Mouse (Mus musculus) v-Abl transformed pro-B cells (cell line): ENCODE results near the gene Gbp2b.

Experiments used
- in situ Hi-C, 2 experiments: fragments of 400-800 bp; cut with MboI; formaldehyde crosslinking; loops; one replicate each; pipeline ENCODE4 v1.15.1; 2025; ENCODE audit not compliant: unreplicated experiment in 2 of 2

Gbp2b gene

DNA sequence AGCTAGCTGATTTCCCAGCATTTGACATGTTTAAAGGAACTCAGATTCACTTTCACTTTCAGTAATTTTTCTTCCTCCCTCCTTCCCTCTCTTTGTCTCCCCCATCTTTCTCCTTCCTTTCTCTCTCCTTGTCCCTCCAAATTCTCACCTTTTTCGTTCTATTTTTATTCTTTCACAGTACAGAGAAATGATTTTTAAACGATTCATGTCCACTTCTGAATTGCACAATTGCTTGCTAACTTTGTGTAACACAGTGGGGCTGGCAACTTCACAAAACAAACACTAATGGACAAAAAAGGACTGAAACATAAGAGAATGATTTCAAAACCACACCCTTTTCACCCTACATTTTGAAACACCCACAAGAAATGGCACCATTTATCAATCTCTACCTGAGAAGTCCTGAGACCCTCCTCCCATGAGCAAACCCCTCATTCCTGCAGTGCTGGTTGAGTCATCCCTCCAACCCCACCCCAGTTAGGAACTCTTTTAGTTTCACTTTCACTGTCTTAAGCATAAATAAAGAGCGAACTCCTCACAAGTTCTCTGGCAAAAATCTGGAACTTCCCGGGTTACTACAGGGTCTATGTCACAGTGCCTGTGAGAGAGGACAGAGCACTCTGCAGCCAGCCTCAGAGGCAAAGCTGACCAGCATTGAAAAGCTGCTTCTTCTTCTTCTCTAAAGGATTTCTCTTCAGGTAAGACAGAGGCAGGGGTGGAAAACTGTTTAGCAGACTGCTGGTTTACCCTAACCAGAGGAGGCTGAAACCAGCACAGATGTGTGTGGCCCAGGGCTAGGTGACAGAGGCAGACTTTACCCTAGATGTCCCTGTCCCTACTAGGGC, 25.7 kb downstream of the Gbp2b start, which contains the start of gene Gbp2:
Gbp2 (plus strand) TSS at position 492 of the 845 bp plus-strand sequence.
- in situ Hi-C loops = loop anchor here (5.0 to 10.0 kb wide), 3 partner anchors 58 to 326 kb away; partner anchors contain the start of genes Gbp5 (in 2 of the 2) and Gbp3 (in 1 of the 2)

DNA sequence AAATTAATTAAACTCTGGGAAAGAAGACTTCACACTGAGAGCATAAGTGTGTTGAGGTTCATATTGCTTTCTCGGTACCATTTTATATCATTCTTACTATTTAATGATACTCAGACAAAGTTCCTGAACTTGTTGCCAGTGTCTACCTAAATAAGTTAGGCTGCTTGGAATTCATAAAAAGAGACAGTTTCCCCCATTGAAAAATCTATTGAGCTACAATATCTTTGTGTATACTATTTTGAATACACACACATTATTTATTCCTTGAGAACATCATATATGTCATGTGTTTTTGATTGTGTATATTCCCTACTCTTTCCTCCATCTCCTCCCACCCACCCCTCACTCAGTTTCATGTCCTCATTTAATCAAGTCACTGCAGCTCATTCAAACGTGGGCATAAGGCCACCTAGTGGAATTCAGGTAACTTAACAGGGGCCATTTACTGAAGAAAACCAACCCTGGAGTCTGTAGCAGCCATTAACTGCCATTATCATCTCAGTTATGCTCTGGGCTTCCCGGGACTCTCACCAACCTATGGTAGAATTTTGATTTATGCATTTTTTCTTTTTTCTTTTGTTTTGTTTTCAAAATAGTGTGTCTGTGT, 26.4 kb downstream of the Gbp2b start:
- in situ Hi-C loops = loop anchor here (5.0 to 10.0 kb wide), 3 partner anchors 59 to 326 kb away; partner anchors contain the start of genes Gbp5 (in 2 of the 2) and Gbp3 (in 1 of the 2)

DNA sequence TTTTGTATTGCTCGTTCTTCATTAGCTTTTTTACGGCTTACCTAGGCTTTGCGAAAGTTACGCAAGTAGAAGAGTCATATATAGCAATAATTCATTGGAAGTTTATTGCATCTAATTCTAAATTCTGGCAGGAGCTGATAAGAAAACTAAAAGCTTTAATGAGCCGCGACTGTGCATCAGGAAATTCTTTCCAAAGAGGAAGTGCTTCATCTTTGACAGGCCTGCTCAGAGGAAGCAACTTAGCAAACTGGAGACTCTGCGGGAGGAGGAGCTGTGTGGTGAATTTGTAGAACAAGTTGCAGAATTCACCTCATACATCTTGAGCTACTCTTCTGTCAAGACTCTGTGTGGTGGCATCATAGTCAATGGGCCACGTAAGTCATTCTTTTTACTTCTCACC, 35.7 kb downstream of the Gbp2b start:
- in situ Hi-C loops = loop anchor here (10.0 to 25.0 kb wide), 3 partner anchors 294 to 1582 kb away; partner anchors contain the start of gene Lmo4 (in 1 of the 2)

DNA sequence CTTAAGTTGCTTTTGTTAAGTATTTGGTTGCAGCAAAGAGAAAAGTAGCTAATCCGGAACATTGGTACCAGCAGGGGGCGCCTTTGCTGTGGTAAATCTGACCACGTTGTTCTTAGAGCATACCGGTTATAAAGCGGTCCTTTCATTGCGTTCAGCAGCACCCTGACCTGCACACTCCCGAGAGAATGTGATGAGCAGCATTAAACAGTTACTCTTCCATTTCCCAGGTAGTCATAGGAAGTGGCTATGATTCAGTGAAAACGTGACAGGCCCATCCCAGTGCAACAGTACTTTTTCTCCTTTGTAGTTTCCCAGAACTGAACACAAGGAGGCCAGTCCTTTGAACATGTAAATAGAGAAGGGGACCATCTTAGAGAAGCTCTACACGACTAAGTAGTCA, 45.6 kb downstream of the Gbp2b start:
- in situ Hi-C loops = loop anchor here (5.0 to 25.0 kb wide), 4 partner anchors 67 to 1572 kb away; partner anchors contain the start of gene Lmo4 (in 1 of the 2)

DNA sequence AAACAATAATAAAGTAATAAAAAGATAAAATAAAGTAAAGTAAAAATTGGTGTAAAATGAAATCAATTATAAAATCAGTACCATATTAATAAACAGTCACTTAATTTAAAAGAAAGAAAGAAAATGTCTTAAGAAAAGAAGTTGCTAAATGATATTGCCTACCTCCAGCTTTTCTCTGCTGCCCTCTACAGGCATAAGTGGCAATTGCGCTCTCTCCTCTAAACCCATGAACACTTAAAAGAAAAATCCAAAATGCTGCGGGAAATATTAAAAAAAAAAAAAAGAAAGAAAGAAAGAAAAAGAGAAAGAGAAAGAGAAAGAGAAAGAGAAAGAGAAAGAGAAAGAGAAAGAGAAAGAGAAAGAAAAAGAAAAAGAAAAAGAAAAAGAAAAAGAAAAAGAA, 51.3 kb downstream of the Gbp2b start:
- in situ Hi-C loops = loop anchor here (10.0 to 25.0 kb wide), 3 partner anchors 351 to 1566 kb away; partner anchors contain the start of gene Lmo4 (in 1 of the 2)

DNA sequence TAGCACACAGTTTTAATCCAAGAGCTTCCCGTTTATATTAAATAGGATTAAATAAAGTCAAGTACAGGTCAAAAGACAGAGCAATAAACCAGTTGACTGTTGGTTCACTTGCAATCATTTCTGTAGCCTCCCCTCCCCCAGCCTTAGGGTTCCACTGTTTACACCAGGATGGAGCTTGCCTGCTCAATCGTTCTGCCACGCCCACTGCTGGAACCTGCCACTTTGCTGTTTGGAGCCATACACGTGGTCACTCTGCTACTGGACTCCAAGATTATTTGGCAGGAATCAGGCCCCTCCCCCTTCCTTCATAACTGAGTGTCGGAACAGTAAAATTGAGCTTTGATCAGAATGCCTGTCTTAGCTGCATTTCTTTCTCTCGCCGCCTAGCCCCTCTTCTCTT, 53.2 kb downstream of the Gbp2b start:
- in situ Hi-C loops = loop anchor here (10.0 to 25.0 kb wide), 3 partner anchors 353 to 1564 kb away; partner anchors contain the start of gene Lmo4 (in 1 of the 2)

DNA sequence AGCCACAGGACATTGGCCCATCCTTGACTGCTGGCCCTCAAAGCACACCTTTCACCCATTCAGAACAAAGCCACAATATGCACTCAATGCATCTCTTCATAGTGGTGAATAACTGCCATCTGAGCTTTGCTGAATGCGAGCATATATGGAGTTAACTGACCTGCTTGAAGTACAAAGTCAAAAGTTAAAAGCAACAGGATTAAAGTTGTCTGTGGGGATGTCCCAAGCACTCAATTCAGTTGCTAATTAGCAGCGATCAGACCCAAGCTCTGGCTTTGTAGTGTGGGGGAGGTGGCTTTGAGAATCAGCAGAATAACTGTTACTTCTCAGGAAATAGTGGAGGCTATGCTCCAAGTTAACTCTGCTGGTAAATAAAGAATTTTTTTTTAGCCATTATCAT, 55.6 kb downstream of the Gbp2b start:
- in situ Hi-C loops = no loop called here

DNA sequence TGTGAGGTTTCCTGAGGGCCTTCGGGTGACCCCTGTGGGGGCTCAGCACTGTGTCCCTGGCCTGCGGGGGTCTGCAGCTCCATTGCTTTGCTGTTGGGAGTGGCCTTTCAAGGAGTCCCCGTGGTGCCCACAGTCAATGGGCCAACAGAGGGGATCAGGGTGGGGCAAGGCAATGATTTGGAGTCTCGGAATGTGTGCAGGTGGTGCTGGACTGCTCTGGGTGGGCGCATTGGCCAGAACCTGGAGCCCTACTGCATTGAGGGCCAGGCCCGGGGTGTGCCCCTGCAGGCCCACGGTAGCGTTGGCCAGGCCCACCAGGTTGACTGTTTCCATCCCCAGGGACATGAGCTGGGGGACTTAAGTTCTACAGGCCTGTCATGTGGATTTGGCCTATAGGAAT, 70.1 kb downstream of the Gbp2b start:
- in situ Hi-C loops = no loop called here
